Mouse (Mus musculus) intestine, postnatal 0 days (tissue): Measurements from ENCODE around the gene Pitpnc1. TPM values are rescaled to one million over a fixed set of nuclear protein-coding genes. Genes with fewer than 3 reads are reported as not detected.

ENCODE experiments used
- ATAC-seq: fragments of 200-750 bp; cut with Nextera tagmentation; 2 replicates; pipeline ENCODE4 v1.8.0; 2017; ENCODE audit warnings: mild to moderate bottlenecking, moderate TSS enrichment, moderate library complexity
- H3K27ac ChIP-seq: fragments of 300-500 bp; sonication (generic); 2 replicates; pipeline ENCODE4 v1.5.1; 2014; ENCODE audit warnings: mild to moderate bottlenecking, low read depth, low read length, moderate library complexity
- H3K27me3 ChIP-seq: fragments of 300-500 bp; sonication (generic); replicated peaks from 2 replicates; pipeline ENCODE4 v1.6.1; 2014; ENCODE audit warnings: low read length, mixed read lengths; ENCODE audit not compliant: control insufficient read depth, insufficient read depth
- H3K36me3 ChIP-seq: fragments of 300-500 bp; sonication (generic); 2 replicates; pipeline ENCODE4 v1.6.1; 2014; ENCODE audit warnings: mild to moderate bottlenecking, moderate library complexity; ENCODE audit not compliant: control insufficient read depth, insufficient read depth
- H3K4me1 ChIP-seq: fragments of 300-500 bp; sonication (generic); replicated peaks from 2 replicates; pipeline ENCODE4 v1.6.1; 2014; ENCODE audit warnings: antibody characterized with exemption, low read length, mixed read lengths; ENCODE audit not compliant: control insufficient read depth, insufficient read depth
- H3K4me2 ChIP-seq: fragments of 300-500 bp; sonication (generic); replicated peaks from 2 replicates; pipeline ENCODE4 v1.6.1; 2014; ENCODE audit warnings: low read depth, mild to moderate bottlenecking, moderate library complexity
- H3K4me3 ChIP-seq: fragments of 300-500 bp; sonication (generic); 2 replicates; pipeline ENCODE4 v1.5.1; 2014; ENCODE audit warnings: low read depth, low read length
- H3K9ac ChIP-seq: fragments of 300-500 bp; sonication (generic); 2 replicates; pipeline ENCODE4 v1.6.1; 2014; ENCODE audit warnings: mild to moderate bottlenecking, low read depth, low read length
- H3K9me3 ChIP-seq: fragments of 300-500 bp; sonication (generic); 2 replicates; pipeline ENCODE4 v1.6.1; 2016; ENCODE audit warnings: mixed run types; ENCODE audit not compliant: control insufficient read depth
- CTCF ChIP-seq: sonication (generic); IDR thresholded peaks from 2 replicates; pipeline ENCODE4 v1.5.1; 2016; ENCODE audit warnings: low read depth, mild to moderate bottlenecking, control low read depth, antibody characterized with exemption, moderate library complexity
- WGBS: fragments of 180-500 bp; shearing (Covaris S2); extraction: QIAGEN DNeasy Blood & Tissue Kit; methylation state at CpG from one replicate; pipeline ENCODE4 v1.1.7; 2014; 5-methylcytosine and 5-hydroxymethylcytosine counted together
- polyA plus RNA-seq: library from polyadenylated mRNA; unstranded; fragments of >200 nt; fragmentation: Nextera tagmentation; extraction: Ambion mirVana; gene quantifications from 2 replicates; pipeline ENCODE4 v1.2.1, GENCODE M21; 2015

Gene Pitpnc1
- polyA plus RNA-seq, 1 experiment from 2014 or later = 4.4 TPM

GRCm38 (mm10) chr11:107421751-107422355, 48.6 kb downstream of the Pitpnc1 start:
- Histone ChIP-seq H3K27ac (no peak overlapping the region), H3K9ac (no peak overlapping the region), H3K27me3 (no peaks in the 10 kb centered on the region), H3K4me3 (no peak overlapping the region), H3K4me2 (no peak overlapping the region), H3K4me1 (no peaks in the 10 kb centered on the region), H3K9me3 (no peaks in the 10 kb centered on the region), H3K36me3 (no peaks in the 10 kb centered on the region)
- TF ChIP-seq CTCF = no peak
- WGBS = 42% methylated on average over 5 of the region's 5 CpGs
- no peak for ATAC-seq

GRCm38 (mm10) chr11:107419925-107420324, 50.6 kb downstream of the Pitpnc1 start:
- no peak overlapping the region for H3K9ac ChIP-seq
- no peak for ATAC-seq
- no peak overlapping the region for H3K4me2 ChIP-seq
- no peaks in the 10 kb centered on the region for H3K36me3 ChIP-seq
- WGBS = 53% methylated on average over 7 of the region's 7 CpGs
- no peak for TF ChIP-seq CTCF
- H3K27me3 ChIP-seq = no peaks in the 10 kb centered on the region
- no peak overlapping the region for H3K27ac ChIP-seq
- no peak overlapping the region for H3K4me3 ChIP-seq
- no peaks in the 10 kb centered on the region for H3K4me1 ChIP-seq
- H3K9me3 ChIP-seq = no peaks in the 10 kb centered on the region

DNA sequence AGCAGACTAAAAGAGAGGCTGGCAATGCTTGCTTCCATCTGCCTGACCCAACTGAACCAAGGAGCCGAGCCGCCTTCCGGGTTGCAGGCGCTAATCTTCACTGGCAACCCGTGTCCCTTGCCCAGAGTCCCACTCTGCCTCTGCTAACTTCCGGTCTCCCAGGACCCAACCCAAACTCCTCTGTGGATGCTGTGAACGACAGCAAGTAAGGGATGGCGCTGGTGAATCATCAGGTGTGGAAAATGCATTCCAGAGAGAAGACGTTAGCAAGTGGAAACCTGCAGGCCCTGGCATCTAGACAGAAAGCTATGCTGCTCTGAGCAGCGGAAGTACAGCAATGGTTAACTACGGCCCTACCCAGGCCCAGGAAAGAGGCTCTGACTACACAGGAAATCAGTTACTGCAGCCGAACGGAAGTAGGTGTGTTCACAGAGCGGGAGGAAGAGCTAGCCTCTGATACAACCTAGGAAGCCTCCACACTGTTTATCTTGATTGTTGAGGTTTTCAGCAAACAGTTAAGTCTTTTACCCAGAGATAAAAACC, 53.4 kb downstream of the Pitpnc1 start:
- no peak for TF ChIP-seq CTCF
- Histone ChIP-seq H3K27me3 (no peaks in the 10 kb centered on the region), H3K36me3 (no peaks in the 10 kb centered on the region), H3K4me3 (no peak overlapping the region), H3K9ac (no peak overlapping the region), H3K9me3 (no peaks in the 10 kb centered on the region), H3K4me1 (no peaks in the 10 kb centered on the region), H3K4me2 (peak overlapping the region; percentile 1; the same call in 1 of the 2 replicates), H3K27ac (peak overlapping the region; percentile 29; the same call in 1 of the 2 replicates)
- ATAC-seq = no peak; the same call in 1 of the 2 replicates
- 50% methylated on average over 14 of the region's 14 CpGs for WGBS

- Histone ChIP-seq H3K4me2 (no peak overlapping the region), H3K4me1 (no peaks in the 10 kb centered on the region), H3K27ac (no peak overlapping the region), H3K9me3 (no peaks in the 10 kb centered on the region), H3K27me3 (no peaks in the 10 kb centered on the region), H3K4me3 (no peak overlapping the region), H3K36me3 (no peaks in the 10 kb centered on the region), H3K9ac (no peak overlapping the region)
- 59% methylated on average over 4 of the region's 4 CpGs for WGBS
- no peak for ATAC-seq
- TF ChIP-seq CTCF = no peak
Measured at GRCm38 (mm10) chr11:107416561-107416926, 54.0 kb downstream of the Pitpnc1 start.

GRCm38 (mm10) chr11:107415901-107416560, 54.5 kb downstream of the Pitpnc1 start:
- Histone ChIP-seq H3K4me2 (no peak overlapping the region), H3K4me1 (no peaks in the 10 kb centered on the region), H3K27me3 (no peaks in the 10 kb centered on the region), H3K9me3 (no peaks in the 10 kb centered on the region), H3K27ac (no peak overlapping the region), H3K9ac (no peak overlapping the region), H3K4me3 (no peak overlapping the region), H3K36me3 (no peaks in the 10 kb centered on the region)
- no peak for ATAC-seq
- WGBS = 83% methylated on average over 10 of the region's 10 CpGs
- TF ChIP-seq CTCF = no peak

DNA sequence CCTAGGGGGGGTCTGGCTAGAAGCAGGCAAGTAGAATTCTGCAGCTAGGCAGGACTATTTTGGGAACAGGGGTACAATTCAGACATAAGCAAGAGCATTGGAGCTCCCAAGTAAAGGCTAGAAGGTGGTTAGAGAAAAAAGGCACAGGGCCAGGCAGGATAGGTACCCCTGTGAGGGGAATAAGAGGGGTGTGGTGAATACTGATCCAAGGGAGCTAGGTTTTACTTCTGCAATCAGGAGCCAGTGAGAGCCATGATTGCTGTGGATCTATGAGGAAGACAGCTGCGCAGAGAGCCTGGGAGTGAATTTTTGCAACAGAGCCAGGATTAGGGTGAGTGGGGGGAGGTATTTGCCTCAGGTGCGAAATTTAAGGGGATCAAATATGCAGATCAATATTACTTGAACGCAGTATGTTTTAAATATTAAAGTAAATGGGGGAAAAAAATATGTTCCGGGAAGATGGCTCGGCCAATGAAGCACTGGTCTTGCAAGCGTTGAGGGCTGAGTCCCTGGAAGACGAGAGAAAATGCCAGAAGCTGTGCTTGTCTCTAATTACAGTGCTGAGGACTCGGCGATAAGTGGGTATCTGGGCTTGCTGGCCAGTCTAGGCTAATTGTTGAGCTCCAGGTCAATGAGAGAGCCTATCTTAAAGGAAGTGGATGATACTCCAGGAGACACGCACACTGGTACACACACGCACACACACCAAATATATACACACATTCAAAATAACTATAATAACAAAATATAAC, 55.3 kb downstream of the Pitpnc1 start:
- WGBS = 83% methylated on average over 11 of the region's 11 CpGs
- no peak overlapping the region for H3K4me2 ChIP-seq

More for the DNA sequence above, 55.3 kb downstream of the Pitpnc1 start:
- ATAC-seq = no peak
- Histone ChIP-seq H3K27ac (no peak overlapping the region), H3K4me1 (no peaks in the 10 kb centered on the region), H3K27me3 (no peaks in the 10 kb centered on the region), H3K36me3 (no peaks in the 10 kb centered on the region), H3K9me3 (no peaks in the 10 kb centered on the region), H3K4me3 (no peak overlapping the region), H3K9ac (no peak overlapping the region)
- no peak for TF ChIP-seq CTCF
